Mouse (Mus musculus) liver, embryonic 18 days (tissue): ENCODE data around the gene B830017H08Rik. TPM values are rescaled to one million over a fixed set of nuclear protein-coding genes. Genes with fewer than 3 reads are reported as not detected.

Source experiments
- polyA plus RNA-seq: library from polyadenylated mRNA; depleted of rRNA; stranded (reverse); fragments of >200 nt; gene quantifications from 2 replicates; pipeline ENCODE4 v1.2.3, GENCODE M21; 2012; rRNA removed

Gene B830017H08Rik
- not detected in 2 replicates for polyA plus RNA-seq

DNA sequence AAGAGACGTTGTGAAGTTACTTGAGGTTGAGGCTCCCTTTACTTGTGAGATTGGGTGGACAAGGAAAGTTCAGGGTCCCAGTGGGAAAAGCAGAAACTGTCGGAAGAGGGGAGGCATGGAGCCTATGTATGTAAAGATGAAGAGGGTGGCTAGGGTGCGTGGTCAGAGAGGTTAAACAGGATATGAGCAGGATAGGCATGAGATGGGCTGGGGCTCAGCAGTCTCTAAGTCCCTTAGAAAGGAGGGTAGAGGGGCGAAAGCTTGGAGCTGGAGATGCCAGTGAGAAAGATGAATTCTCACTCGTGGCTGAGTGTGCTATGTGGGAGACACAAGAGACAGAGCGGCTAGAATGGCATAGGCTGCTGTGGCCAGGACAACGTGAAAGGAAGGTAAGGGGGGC, at the start of gene B830017H08Rik:
B830017H08Rik (plus strand) TSS at position 301 of the 400 bp plus-strand sequence.

DNA sequence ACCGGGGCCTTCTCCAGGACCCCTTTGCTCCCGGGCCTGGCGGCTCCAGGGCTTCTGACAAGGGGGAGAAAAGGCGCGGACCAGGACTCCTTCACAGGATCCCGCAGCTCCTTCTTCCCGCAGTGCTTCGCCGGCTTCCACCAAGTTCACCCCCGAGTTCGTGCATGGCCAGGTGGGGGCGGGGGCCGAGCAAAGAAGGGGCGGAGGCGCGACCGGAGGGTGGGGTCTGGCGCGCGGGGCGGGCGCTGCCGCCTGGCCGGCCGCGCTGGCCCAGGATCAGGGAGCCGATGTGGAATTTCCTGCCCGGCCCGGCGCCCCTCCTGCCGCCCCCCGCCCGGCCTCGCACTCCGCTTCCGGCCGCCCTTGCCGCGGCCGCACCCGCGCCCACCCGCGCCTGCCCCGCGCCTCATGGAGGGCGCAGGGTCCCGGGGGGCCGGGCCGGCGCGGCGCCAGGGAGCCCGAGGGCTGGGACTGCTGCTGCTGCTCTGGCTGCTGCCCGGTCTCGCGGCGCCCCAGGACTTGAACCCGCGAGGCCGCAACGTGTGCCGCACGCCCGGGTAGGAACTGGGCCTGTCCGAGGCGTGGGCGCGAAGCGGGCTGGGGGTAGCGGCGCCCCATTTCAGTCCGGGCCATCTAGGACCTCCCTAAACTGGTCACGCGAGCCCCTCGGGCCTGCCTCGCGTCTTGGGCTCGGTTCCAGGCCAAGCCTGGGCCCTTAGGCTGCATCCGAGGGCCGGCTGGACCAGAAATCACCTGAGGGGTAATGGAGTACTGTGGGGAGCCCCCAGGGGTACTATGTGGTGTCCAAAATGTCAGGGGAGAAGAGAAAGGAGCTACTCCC, 35.7 kb upstream of the B830017H08Rik start, which contains the start of gene Scarf2:
Scarf2 (plus strand) TSS at position 312 of the 841 bp plus-strand sequence.

DNA sequence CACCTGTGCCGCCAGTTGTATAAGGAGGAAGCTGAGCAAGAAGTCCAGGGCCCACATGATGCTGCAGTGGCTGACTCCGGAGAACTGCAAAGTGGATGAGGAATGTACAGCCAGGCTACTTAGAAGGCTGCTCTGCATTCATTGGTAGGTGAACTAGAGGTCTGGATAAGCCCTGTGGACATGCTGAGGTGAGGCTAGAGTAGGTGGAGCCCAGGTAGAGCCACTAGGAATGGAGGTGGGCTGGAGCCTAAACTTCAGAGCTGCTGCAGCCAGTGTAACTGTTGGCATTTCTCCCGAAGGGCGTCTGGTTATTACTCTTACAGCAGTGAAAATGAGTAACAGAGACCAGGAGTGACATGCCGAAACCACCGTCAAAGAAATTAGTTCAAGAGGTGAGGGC, 5.1 kb downstream of the B830017H08Rik start, which contains the start of gene Car15:
Car15 (minus strand) TSS at position 314 of the 400 bp plus-strand sequence.

Other genes with a start within 250 kb of the B830017H08Rik start
- gene Slc7a4, start 249.9 kb upstream of the B830017H08Rik start, polyA plus RNA-seq = 5.4 and 6.0 TPM in 2 replicates
- gene Smpd4, start 213.8 kb upstream of the B830017H08Rik start, polyA plus RNA-seq = 17.5 and 17.6 TPM in 2 replicates
- 1.6 and 1.8 TPM in 2 replicates for gene Ccdc74a, start 186.7 kb upstream of the B830017H08Rik start, polyA plus RNA-seq
- 12.6 and 18.0 TPM in 2 replicates for gene Med15, start 100.2 kb upstream of the B830017H08Rik start, polyA plus RNA-seq
- 14.3 and 15.0 TPM in 2 replicates for gene Klhl22, start 73.5 kb upstream of the B830017H08Rik start, polyA plus RNA-seq
- 4.7 and 6.5 TPM in 2 replicates for gene Scarf2, start 35.8 kb upstream of the B830017H08Rik start, polyA plus RNA-seq
- 1.0 and 1.6 TPM in 2 replicates for gene Car15, start 5.2 kb downstream of the B830017H08Rik start, polyA plus RNA-seq
- gene Gm20518, start 58.5 kb downstream of the B830017H08Rik start, polyA plus RNA-seq = 0.13 and 0.24 TPM in 2 replicates
- 0.02 and 0.03 TPM in 2 replicates for gene Tssk1, start 61.1 kb downstream of the B830017H08Rik start, polyA plus RNA-seq
- 20.8 and 21.7 TPM in 2 replicates for gene Dgcr2, start 65.4 kb downstream of the B830017H08Rik start, polyA plus RNA-seq
- gene Tssk2, start 65.5 kb downstream of the B830017H08Rik start, polyA plus RNA-seq = not detected in 2 replicates
- 7.2 and 8.3 TPM in 2 replicates for gene Ess2, start 78.2 kb downstream of the B830017H08Rik start, polyA plus RNA-seq
- not detected in 2 replicates for gene Gsc2, start 81.9 kb downstream of the B830017H08Rik start, polyA plus RNA-seq
- 48.8 and 59.1 TPM in 2 replicates for gene Slc25a1, start 95.1 kb downstream of the B830017H08Rik start, polyA plus RNA-seq
- 3.2 and 5.8 TPM in 2 replicates for gene Vpreb2, start 147.3 kb downstream of the B830017H08Rik start, polyA plus RNA-seq
- gene Dgcr6, start 219.7 kb downstream of the B830017H08Rik start, polyA plus RNA-seq = 13.7 and 14.7 TPM in 2 replicates